Mouse (Mus musculus) spleen, adult 18-20 months (tissue): ENCODE data around the gene Slc8b1.

Experiments
- DNase-seq, 2 experiments: peaks; one replicate each; pipeline ENCODE4 v3.0.0; 2022; ENCODE audit warnings: mixed read lengths in 2 of 2

The Slc8b1 gene

DNA sequence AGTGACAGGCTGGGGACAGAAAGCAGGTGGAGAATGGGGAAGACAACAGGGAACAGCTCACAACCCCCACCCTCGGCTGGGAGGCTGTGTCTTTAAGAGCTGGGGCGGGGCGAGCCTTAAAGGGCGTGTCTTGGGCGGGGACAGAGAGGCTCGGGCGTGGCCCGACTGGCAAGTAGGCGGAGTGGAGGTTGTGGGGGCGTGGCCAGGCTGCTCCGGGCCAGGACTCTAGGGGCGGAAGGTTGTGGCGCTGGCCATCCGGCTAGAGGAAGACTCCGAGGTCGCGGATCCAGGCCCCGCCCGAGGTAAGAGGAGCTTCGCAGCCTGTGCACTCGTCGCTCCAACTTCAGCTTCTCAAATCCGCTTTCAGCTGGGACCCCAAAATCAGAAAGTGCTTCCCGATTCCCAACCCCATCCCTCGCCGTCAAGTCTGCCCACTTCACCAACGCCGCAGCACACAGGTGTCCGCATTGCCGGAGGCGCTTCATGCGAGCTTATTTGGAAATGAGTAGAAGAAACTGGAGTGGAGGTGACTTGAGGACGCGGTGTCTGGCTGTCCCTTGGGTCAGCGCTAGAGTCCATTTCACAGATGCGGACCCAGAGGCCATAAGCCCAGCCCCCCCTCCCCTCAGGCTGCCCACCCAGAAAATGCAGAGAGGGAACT lies at the start of gene Slc8b1:
Slc8b1 (plus strand) TSS at position 187 of the 661 bp plus-strand sequence.
- DNase-seq = peak; percentile 95 to 99

DNA sequence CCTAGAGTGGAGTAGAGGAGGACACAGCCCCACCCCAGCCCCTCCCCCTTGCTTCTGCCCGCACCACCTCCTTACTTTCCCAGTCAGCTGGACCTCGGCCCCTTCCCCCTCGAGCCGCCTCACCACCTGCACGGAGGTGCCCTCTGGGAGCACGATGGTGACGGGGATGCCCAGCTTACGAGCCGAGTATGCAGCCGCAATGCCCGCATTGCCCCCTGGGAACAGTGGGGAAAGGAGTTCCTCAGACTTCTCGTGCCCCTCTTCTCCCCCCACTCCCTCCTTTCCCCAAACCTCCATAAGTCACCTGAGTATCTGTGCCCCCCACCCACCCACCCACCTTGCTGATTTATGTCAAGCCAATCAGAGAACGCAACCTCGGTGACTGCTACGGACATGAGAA lies 49.1 kb upstream of the Slc8b1 start:
- DNase-seq = no peak

DNA sequence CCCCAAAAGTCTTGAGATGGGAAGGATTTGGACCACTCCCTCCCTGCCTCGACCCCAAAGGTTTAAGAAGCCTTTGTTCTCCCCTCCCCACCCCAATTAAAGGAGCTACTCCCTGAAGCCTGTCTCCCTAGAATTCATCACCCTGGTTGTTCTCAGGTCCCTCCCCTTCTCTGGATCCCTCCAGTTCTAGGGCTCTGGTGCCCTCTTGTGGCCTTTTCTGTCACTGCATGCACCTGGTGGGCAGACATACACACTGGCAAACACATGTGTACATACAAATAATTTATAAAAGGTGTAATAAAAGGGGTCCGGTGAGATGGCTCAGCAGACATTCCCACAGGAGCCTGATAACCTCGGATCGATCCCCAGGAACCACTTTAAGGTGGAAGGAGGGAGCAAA lies 46.6 kb upstream of the Slc8b1 start:
- no peak for DNase-seq

DNA sequence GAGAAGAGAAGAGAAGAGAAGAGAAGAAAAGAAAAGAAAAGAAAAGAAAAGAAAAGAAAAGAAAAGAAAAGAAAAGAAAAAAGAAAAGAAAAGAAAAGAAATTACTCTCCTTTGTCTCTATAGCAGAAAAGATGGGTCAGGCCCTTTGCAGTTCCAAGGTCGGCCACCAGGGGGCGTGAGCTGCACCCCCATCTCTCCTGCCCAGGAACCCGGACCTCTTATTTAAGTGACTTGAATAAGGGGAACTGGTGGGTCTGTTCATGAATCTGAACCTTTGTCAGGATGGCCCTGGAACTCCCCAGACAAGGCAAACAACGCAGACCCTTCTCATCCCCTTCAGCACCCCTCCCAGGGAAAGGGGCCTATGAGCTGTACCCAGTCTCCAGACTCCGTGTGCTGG lies 45.9 kb upstream of the Slc8b1 start:
- DNase-seq = peak in 1 of 2 experiments; percentile 48

DNA sequence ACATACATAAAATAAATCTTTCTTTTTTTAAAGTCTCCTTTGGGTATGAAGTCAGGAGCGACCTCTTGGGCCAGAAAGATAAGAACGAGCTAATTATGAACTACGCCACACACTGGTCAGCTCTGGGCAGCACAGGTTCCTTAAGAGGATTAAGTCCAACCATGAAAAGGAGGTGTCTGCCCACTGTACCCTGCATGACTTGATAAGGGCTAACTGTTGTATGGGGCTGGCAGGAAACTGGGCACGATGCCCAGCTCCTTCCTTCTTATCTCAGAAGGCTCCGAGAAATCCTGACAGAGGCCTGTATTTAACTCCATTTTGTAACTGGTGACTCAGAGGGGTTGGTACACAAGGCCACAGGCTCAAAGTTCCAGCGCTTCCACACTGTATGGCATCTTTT lies 45.1 kb upstream of the Slc8b1 start:
- no peak for DNase-seq

DNA sequence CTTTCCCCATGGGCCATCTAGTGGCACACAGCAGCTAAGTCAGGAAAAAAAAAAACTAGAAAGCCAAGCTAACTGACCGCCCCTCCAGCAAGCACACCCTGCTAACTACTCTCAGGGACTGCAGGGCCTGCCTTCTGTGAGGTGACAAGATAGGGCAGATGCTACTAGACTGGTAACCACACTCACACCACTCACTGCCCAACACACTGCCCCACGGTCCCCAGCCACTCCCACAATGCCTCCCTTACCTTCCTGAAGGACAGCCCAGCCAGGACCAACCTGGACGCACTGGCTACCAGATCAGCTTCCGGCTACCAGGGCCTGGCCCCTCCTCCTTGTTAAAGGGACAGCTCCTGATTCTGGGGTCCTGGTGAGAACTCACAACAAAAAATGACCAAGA lies 43.9 kb upstream of the Slc8b1 start:
- no peak for DNase-seq

DNA sequence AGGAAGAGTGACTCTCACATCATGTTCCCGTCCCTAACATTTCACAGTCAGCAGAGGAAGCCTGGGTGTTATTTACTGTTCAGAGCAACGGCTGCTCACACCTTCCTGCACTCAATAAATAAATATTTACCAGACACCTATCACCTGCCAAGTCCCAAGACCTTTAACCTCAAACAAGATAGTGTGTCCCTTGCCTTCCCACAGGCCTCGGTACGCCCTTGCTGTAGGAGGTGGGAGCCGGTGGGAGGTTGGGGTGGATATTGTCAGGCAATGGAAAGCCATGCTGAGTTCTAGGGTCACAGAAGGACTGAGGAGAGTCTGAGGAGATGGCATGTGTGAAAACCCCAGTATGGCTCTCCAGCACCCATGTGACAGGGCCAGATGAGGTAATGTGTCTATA lies 42.6 kb upstream of the Slc8b1 start:
- DNase-seq = no peak

DNA sequence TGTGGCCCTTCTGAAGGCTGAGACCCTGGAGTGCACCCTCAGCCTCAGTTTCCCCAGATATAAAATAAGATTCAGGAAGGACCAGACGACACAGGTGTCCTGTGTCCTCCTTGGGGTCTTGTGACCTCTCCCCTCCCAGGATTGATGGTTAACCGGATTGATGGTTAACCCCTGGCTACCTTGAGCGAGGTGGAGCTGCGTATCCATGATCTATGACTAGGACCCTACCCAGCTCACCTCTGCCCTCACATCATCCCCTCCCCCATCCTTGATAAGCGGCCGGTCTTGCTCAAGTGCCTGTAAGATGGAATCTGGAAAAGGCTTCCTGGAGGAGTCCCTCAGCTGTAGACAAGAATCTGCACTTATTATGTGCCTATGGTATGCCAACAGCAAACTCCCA lies 42.1 kb upstream of the Slc8b1 start:
- no peak for DNase-seq

DNA sequence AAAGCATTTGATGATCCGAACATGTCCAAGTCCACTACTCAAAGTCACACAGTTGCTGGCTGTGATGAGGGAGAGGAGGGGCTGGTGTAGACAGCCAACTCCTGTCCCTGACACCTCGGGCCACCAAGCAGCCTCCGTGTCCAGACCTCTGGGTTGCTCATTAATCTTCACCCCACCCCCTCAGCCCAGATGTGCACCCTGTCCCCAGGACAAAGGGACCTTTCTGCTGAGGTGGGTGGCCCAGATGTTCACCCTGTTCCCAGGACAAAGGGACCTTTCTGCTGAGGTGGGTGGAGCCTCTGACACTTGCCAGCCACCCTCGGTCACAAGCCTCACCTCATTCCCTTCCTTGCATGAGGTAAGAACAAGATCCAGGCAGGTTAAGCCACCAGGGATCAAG lies 39.4 kb upstream of the Slc8b1 start:
- no peak for DNase-seq

DNA sequence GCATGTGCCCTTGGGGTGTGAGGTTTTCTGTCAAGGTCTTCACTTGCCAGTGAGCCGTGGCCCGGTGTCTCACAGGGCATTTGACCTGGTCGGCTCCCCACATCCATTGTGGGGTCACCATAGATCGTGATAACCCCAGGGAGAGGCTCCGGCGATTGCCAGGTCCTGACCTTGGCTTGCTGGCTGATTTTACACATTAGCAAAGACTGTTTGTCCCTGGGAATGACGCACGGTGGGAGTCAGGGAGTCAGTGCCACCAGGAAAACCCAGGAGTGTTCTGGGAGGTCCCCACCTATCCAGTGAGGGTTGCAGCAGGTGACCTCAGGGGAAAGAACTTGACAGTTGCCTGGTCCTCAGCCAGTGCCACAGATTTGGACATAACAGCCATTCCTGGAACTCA lies 38.2 kb upstream of the Slc8b1 start, which contains the start of gene Sdsl:
Sdsl (minus strand) TSS at position 41 of the 400 bp plus-strand sequence.
- no peak for DNase-seq

DNA sequence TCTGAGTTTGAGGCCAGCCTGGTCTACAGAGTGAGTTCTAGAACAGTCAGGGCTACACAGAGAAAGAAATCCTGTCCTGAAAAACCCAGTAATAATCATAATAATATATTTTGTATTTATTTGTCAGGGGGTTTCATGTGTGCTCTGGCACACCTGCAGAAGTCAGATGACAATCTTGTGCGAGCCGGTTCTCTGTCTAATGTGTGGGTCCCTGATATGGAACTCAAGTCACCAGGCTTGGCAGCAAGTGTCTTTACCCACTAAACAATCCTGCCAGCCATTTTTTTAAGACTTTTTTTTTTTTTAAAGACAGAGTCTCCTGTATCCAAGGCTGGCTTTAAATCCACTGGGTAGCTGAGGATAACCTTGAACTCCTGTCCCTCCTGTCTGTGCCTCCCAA lies 37.6 kb upstream of the Slc8b1 start:
- DNase-seq = no peak

DNA sequence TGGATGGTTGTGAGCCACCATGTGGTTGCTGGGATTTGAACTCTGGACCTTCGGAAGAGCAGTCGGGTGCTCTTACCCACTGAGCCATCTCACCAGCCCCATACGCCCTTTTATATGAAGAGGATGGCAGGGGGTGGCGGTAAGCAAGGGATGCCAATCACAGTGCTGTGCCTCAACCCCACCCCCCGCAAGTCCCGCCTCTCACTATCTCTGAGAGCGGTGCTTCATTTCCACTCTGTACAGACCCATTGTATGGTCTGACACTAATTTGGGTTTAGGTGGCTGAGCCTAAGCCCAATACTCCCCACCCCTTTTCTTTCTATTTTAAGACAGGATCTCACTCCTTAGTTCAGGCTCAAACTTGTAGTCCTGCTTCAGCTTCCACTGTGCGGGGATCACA lies 35.1 kb upstream of the Slc8b1 start:
- DNase-seq = no peak

DNA sequence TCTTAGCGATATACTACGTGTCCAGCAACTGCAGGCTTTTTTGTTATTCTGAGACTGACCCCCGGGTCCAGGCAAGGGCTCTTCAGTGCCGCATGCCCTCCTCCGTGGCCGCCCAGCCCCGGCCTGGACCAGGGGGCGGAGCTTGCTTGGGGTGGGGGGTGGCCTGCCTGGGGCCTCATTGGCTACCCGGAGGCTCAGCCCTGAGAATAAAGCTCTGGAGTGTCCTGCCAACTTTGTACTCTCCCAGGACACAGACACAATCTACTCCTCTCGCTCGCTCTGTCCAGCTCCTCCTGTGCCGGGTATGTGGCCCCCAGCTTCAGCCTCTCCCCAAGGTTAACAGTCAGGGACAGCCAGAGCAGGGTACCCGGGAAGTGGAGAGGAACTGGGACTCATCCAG lies 34.7 kb upstream of the Slc8b1 start, which contains the start of gene Sds:
Sds (plus strand) TSS at position 231 of the 400 bp plus-strand sequence.
- no peak for DNase-seq

DNA sequence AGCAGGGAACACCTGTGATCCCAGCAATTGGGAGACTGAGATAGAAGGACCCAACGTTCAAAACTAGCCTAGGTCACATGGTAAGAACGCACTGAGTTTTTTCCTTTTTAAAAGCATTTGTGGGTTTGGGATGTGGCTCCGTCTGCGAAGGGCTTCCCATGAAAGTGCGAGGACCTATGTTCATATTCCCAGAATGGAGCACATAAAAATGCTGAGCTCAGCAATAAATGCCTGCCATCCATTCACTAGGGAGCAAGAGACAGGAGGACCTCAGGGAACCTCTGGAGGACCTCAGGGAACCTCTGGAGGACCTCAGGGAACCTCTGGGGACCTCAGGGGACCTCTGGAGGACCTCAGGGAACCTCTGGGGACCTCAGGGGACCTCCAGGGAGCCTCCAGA lies 33.0 kb upstream of the Slc8b1 start:
- no peak for DNase-seq

DNA sequence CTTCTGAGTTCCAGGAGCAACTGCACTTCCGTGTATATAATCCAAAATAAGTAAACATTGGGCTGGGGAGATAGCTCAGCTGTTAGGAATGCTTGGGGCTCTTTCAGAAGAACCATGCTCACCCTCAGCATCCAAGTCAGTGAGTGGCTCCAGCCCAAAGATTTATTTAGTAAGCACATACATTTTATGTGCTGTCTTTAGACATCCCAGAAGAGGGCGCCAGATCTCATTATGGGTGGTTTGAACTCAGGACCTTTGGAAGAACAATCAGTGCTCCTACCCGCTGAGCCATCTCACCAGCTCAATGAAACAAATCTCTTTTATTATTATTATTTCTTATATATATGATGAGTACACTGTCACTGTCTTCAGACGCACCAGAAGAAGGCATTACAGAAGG lies 31.4 kb upstream of the Slc8b1 start:
- no peak for DNase-seq

DNA sequence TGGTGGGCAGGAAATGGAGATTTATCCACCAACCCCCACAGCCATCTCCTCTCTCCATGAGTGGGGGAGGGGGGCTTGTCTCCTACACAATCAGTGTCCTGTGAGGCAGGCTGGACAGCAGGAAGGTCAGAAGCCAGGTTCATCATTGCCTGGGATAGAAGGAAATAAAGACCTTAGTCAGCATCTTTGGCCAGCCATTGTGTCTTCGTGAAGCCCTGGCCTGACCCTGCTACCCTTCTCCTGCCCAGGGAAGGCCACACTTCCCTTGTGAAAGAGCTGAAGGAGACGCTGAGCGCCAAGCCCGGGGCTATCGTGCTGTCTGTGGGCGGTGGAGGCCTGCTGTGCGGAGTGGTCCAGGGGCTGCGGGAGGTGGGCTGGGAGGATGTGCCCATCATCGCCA lies 29.8 kb upstream of the Slc8b1 start:
- no peak for DNase-seq

DNA sequence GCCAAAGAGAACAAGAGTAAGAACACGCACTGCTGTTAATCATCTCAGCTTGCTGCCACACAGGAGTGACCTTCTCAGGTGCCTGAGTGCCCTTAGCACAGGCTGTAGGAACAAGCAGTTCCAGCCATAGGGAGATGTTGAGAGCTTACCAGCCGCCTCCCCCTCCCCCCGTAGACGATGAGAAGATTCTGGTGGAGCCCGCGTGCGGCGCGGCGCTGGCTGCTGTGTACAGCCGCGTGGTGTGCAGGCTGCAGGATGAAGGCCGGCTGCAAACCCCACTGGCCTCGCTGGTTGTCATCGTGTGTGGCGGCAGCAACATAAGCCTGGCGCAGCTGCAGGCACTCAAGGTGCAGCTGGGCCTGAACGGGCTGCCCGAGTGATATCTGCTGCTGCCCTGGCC lies 27.6 kb upstream of the Slc8b1 start:
- no peak for DNase-seq

DNA sequence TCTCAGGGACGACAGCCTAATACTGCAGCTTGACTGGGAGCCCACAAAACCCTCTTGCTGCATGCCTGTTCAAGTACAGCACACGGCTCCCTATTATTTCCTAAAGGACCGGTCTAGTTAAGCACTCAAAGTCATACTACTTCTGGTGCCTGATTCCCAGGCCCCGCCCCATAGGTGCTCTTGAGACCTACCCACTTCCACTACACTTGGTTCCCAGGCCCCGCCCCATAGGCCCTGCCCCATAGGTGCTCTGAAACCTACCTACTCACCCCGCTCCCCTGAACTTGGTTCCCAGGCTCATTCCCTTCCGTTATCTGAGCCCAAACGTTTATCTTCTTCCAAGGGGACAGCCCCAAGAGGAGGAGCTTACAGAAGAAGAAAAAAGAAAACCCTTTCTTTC lies 23.1 kb upstream of the Slc8b1 start:
- no peak for DNase-seq

DNA sequence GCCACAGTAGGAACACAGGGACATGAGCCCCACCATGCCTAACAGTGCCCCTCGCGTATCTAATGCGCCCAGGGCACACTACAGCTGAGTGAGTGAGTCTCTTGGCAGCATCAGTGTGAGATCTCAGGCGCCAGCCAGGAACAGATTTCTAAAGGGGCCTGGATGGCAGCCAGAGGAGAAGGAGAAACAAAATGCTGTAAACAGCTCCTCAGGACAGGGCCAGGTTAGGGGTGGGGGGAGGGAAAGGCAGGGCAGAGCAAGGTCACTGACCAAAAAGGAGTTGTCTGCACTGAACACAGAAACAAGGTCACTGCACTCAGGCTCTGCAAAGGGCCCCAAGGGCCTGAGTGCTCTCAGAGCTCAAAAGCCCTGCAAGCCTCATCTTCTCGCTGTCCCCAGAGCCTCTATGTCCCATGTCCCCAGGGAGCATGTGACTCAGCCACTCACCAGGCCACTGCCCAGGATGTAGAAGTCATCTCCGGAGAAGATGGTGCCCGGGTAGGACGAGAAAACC lies 20.2 kb upstream of the Slc8b1 start:
- no peak for DNase-seq

DNA sequence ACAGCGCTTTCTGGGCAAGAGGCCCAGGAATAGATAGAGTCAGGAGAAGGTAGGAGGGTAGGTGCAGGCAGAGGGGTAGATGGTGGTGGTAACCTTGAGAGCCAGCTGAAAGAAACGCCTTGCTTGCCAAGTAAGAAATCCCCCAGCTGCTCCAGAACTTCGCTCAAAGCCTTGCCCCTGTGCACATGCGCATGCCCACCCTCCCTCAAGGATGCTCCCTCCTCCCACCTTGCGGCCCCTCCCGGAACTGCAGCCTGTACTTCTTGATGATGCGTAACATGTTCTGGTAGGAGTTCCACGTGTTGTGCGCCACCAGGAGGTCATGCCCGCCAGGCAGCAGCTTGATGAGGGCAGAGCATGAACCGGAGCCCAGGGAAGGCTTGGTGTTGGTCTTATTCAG lies 18.5 kb upstream of the Slc8b1 start:
- no peak for DNase-seq

DNA sequence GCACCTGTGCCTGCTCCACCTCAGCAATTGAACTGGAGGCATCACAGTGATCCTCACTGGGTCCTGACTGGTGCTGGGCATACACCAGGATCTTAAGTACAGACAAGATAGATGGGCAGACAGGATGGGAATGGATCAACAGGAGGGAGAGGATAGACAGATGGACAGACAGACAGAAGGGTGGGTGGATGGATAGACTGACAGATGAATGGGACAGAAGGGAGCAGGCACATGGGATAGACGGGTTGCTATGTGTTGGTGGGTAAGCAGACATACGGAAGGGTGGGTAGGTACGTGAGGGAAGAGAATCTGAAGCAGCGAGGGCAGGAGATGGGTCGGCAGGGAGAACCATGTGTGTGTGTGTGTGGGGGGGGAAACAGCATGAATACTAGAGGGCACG lies 17.5 kb upstream of the Slc8b1 start:
- no peak for DNase-seq

DNA sequence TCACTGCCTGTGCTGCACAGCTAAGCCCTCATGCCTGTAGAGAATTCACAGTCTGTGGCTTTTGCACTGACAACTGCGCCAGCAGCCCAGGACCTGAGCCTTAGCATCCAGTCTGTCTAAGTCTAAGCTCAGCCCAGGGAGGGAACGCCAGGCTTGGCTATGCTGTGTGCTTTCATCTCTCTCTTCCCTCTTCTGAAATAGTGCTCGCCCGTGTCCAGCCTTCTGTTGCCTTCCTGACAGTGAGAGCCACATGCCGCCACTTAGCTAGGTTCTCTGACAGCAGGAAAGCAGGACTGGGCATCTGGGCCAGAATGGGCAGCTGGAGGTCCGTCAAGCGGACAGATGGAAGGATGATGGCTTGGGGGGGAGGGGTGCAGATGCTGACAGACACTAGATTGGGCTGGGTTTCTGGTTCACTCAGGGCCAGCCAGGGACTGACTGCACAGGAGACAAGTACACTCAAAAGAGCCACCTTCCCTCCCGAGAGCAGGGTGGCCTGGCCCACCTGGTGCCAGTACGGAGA lies 17.0 kb upstream of the Slc8b1 start:
- no peak for DNase-seq

DNA sequence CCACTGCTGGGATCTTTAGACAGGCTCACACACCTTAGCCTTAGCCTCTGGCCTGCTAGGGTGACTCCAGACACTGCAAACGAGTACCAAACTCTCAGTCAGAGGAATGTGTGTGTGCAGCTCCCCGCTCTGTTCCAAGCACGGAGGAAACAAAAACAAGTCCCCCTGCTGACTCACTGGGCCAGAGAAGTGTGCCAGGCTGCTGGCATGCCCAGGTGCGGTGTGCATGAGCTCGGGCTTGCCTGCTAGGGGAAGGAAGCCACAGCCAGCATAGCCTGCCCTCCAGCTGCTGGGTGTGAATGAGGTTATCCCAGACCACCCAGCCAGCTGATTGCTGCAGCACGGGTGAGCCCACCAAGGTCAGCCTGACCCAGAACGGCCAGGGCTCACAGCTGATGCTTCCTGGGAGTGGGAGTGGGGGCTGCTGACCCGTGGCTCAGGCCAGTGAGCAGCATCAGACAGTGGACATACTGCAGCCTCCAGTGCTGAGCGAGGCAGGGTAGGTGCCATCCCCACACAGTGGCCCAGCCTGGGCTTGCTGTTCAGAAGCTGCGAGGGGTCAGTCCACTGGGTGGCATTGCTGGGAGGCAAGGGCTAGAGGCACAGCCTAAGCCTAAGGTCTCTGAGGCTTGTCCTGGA lies 15.8 kb upstream of the Slc8b1 start:
- DNase-seq = no peak

DNA sequence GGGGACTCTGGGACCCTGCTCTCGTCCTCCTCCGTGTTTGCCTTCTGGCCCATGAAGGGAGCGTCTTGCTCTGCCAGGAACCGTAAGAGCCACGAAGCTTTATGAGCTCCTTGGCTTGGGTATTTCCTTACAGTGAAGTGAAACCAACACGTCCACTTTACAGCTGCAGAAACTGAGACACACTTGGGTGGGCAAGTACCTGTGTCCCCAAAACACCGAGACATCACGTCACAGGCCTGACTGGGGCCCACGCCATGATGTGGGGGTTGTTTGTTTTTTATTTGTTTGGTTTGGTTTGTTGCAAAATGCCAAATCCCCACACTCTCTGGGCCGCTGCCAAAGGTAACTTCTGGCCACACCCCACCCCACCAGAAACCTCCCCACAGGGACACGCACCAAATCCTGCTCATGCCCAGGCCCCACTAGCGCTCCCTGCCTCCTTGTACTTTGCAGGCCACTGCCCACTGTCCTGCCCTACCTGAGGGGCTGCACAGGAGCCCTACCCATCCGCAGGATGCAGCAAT lies 15.2 kb upstream of the Slc8b1 start:
- DNase-seq = no peak
